Mouse (Mus musculus) G1E (cell line): ENCODE measurements at regions not wholly inside any gene's neighbourhood (a gene's known extent, or its start where the extent isn't known, plus 50 kb on each side); places are given as distances from the start of the nearest gene placed in this dataset.

Experiments
- CTCF ChIP-seq: IDR thresholded peaks from 2 replicates; pipeline ENCODE4 v1.5.1; 2012; ENCODE audit warnings: low read depth, low read length, inconsistent platforms, mixed read lengths
- POLR2AphosphoS5 ChIP-seq: IDR thresholded peaks from 2 replicates; pipeline ENCODE4 v1.6.1; 2012; ENCODE audit warnings: low read depth, low read length, inconsistent platforms; ENCODE audit not compliant: insufficient replicate concordance

GRCm38 (mm10) chr12:45733661-45734060 is 659.2 kb upstream of the Stxbp6 start:
- TF ChIP-seq CTCF (no peak), POLR2AphosphoS5 (no peak)
